Mouse (Mus musculus): ENCODE measurements around the gene C87977. TPM values are rescaled to one million over a fixed set of nuclear protein-coding genes. Genes with fewer than 3 reads are reported as not detected.

The C87977 gene
- total and polyA plus RNA-seq, 3 experiments, result not detected

Other genes with a start within 250 kb of the C87977 start
- gene Gm13101, start 246.4 kb downstream of the C87977 start, total RNA-seq (2012; rRNA removed), result not detected in 2 replicates
- not detected for gene Gm13101, start 246.4 kb downstream of the C87977 start, polyA plus RNA-seq (2012; ENCODE audit: insufficient read depth in 1 of 2, insufficient read length in 2 of 2, low read depth in 1 of 2, low replicate concordance in 2 of 2, missing spikeins in 1 of 2)
- not detected in 2 replicates for gene Pramef17, start 218.9 kb downstream of the C87977 start, total RNA-seq (2012; rRNA removed)
- not detected for gene Pramef17, start 218.9 kb downstream of the C87977 start, polyA plus RNA-seq (2012; ENCODE audit: insufficient read depth in 1 of 2, insufficient read length in 2 of 2, low read depth in 1 of 2, low replicate concordance in 2 of 2, missing spikeins in 1 of 2)
- gene Pramel4, start 154.2 kb downstream of the C87977 start, total RNA-seq (2012; rRNA removed), result not detected in 2 replicates
- gene Pramel4, start 154.2 kb downstream of the C87977 start, polyA plus RNA-seq (2012; ENCODE audit: insufficient read depth in 1 of 2, insufficient read length in 2 of 2, low read depth in 1 of 2, low replicate concordance in 2 of 2, missing spikeins in 1 of 2), result under 1 TPM in 1 of 2 experiments, not detected in 1; 0.07 TPM
- not detected in 2 replicates for gene Gm13102, start 106.8 kb downstream of the C87977 start, total RNA-seq (2012; rRNA removed)
- not detected for gene Gm13102, start 106.8 kb downstream of the C87977 start, polyA plus RNA-seq (2012; ENCODE audit: insufficient read depth in 1 of 2, insufficient read length in 2 of 2, low read depth in 1 of 2, low replicate concordance in 2 of 2, missing spikeins in 1 of 2)
- not detected in 2 replicates for gene Oog3, start 50.7 kb downstream of the C87977 start, total RNA-seq (2012; rRNA removed)
- not detected for gene Oog3, start 50.7 kb downstream of the C87977 start, polyA plus RNA-seq (2012; ENCODE audit: insufficient read depth in 1 of 2, insufficient read length in 2 of 2, low read depth in 1 of 2, low replicate concordance in 2 of 2, missing spikeins in 1 of 2)
- gene Oog2, start 22.6 kb downstream of the C87977 start, total RNA-seq (2012; rRNA removed), result not detected in 2 replicates
- not detected for gene Oog2, start 22.6 kb downstream of the C87977 start, polyA plus RNA-seq (2012; ENCODE audit: insufficient read depth in 1 of 2, insufficient read length in 2 of 2, low read depth in 1 of 2, low replicate concordance in 2 of 2, missing spikeins in 1 of 2)
- not detected in 2 replicates for gene Pramel5, start 67.2 kb upstream of the C87977 start, total RNA-seq (2012; rRNA removed)
- gene Pramel5, start 67.2 kb upstream of the C87977 start, polyA plus RNA-seq (2012; ENCODE audit: insufficient read depth in 1 of 2, insufficient read length in 2 of 2, low read depth in 1 of 2, low replicate concordance in 2 of 2, missing spikeins in 1 of 2), result under 1 TPM in 1 of 2 experiments, not detected in 1; 0.35 TPM
- gene Gm13128, start 116.9 kb upstream of the C87977 start, total RNA-seq (2012; rRNA removed), result not detected in 2 replicates
- not detected for gene Gm13128, start 116.9 kb upstream of the C87977 start, polyA plus RNA-seq (2012; ENCODE audit: insufficient read depth in 1 of 2, insufficient read length in 2 of 2, low read depth in 1 of 2, low replicate concordance in 2 of 2, missing spikeins in 1 of 2)
- not detected in 2 replicates for gene Gm13119, start 144.6 kb upstream of the C87977 start, total RNA-seq (2012; rRNA removed)
- not detected for gene Gm13119, start 144.6 kb upstream of the C87977 start, polyA plus RNA-seq (2012; ENCODE audit: insufficient read depth in 1 of 2, insufficient read length in 2 of 2, low read depth in 1 of 2, low replicate concordance in 2 of 2, missing spikeins in 1 of 2)
- not detected in 2 replicates for gene Pramef20, start 164.6 kb upstream of the C87977 start, total RNA-seq (2012; rRNA removed)
- gene Pramef20, start 164.6 kb upstream of the C87977 start, polyA plus RNA-seq (2012; ENCODE audit: insufficient read depth in 1 of 2, insufficient read length in 2 of 2, low read depth in 1 of 2, low replicate concordance in 2 of 2, missing spikeins in 1 of 2), result not detected
- not detected in 2 replicates for gene Pramef12, start 195.1 kb upstream of the C87977 start, total RNA-seq (2012; rRNA removed)
- gene Pramef12, start 195.1 kb upstream of the C87977 start, polyA plus RNA-seq (2012; ENCODE audit: insufficient read depth in 1 of 2, insufficient read length in 2 of 2, low read depth in 1 of 2, low replicate concordance in 2 of 2, missing spikeins in 1 of 2), result not detected
- gene 1700012P22Rik, start 225.5 kb upstream of the C87977 start, total RNA-seq (2012; rRNA removed), result not detected in 2 replicates
- not detected for gene 1700012P22Rik, start 225.5 kb upstream of the C87977 start, polyA plus RNA-seq (2012; ENCODE audit: insufficient read depth in 1 of 2, insufficient read length in 2 of 2, low read depth in 1 of 2, low replicate concordance in 2 of 2, missing spikeins in 1 of 2)
- not detected in 2 replicates for gene Gm9944, start 240.0 kb upstream of the C87977 start, total RNA-seq (2012; rRNA removed)
- not detected for gene Gm9944, start 240.0 kb upstream of the C87977 start, polyA plus RNA-seq (2012; ENCODE audit: insufficient read depth in 1 of 2, insufficient read length in 2 of 2, low read depth in 1 of 2, low replicate concordance in 2 of 2, missing spikeins in 1 of 2)